Mouse (Mus musculus) ES-E14 (cell line): ENCODE results near the gene Ltbp1. TPM values are rescaled to one million over a fixed set of nuclear protein-coding genes. Genes with fewer than 3 reads are reported as not detected.

Experiments
- DNase-seq: peaks from one replicate; pipeline ENCODE4 v3.0.0-alpha.2; 2013; ENCODE audit warnings: low read depth, low spot score
- H3K27ac ChIP-seq: 2 replicates; pipeline ENCODE4 v1.5.1; 2012; ENCODE audit warnings: low read depth, mild to moderate bottlenecking, low read length, moderate library complexity, mixed read lengths; ENCODE audit not compliant: poor library complexity, insufficient read depth, severe bottlenecking
- H3K36me3 ChIP-seq: 2 replicates; pipeline ENCODE4 v1.6.1; 2012; ENCODE audit warnings: mild to moderate bottlenecking, low read length, moderate library complexity, mixed read lengths; ENCODE audit not compliant: control insufficient read depth, poor library complexity, insufficient read depth, severe bottlenecking
- H3K4me1 ChIP-seq, 2 experiments: fragments of 150-350 bp in 1 of 2; sonication (generic) in 1 of 2; 2 replicates each; pipeline ENCODE4 v1.6.1; 2012; ENCODE audit warnings: low read length in 2 of 2, mild to moderate bottlenecking in 1 of 2, mixed read lengths in 1 of 2; ENCODE audit not compliant: control insufficient read depth in 2 of 2, insufficient read depth in 2 of 2, poor library complexity in 1 of 2
- H3K4me3 ChIP-seq, 2 experiments: fragments of 150-350 bp in 1 of 2; sonication (generic) in 1 of 2; 2 replicates each; pipeline ENCODE4 v1.5.1; 2012; ENCODE audit warnings: low read length in 2 of 2, low read depth in 1 of 2, mild to moderate bottlenecking in 1 of 2, mixed read lengths in 1 of 2; ENCODE audit not compliant: insufficient read depth in 1 of 2, poor library complexity in 1 of 2, severe bottlenecking in 1 of 2
- H3K9ac ChIP-seq: 2 replicates; pipeline ENCODE4 v1.6.1; 2012; ENCODE audit warnings: low read depth, mild to moderate bottlenecking, low read length, mixed read lengths; ENCODE audit not compliant: poor library complexity, insufficient read depth, severe bottlenecking
- H3K9me3 ChIP-seq: fragments of 150-350 bp; sonication (generic); 2 replicates; pipeline ENCODE4 v1.6.1; 2012; ENCODE audit warnings: low read depth, mild to moderate bottlenecking, low read length; ENCODE audit not compliant: control insufficient read depth, insufficient read depth
- CHD2 ChIP-seq: IDR thresholded peaks from 2 replicates; pipeline ENCODE4 v1.6.1; 2014; ENCODE audit warnings: mild to moderate bottlenecking, low read depth, low read length, inconsistent platforms
- HCFC1 ChIP-seq: IDR thresholded peaks from 2 replicates; pipeline ENCODE4 v1.6.1; 2012; ENCODE audit warnings: low read length, inconsistent platforms, borderline replicate concordance; ENCODE audit not compliant: insufficient read depth
- MAFK ChIP-seq: IDR thresholded peaks from 2 replicates; pipeline ENCODE4 v1.6.1; 2014; ENCODE audit warnings: mild to moderate bottlenecking, low read depth, low read length, inconsistent platforms; ENCODE audit not compliant: insufficient read depth
- ZC3H11A ChIP-seq: IDR thresholded peaks from 2 replicates; pipeline ENCODE4 v1.6.1; 2012; ENCODE audit warnings: low read depth, mild to moderate bottlenecking, inconsistent platforms, low read length, borderline replicate concordance
- ZNF384 ChIP-seq: IDR thresholded peaks from 2 replicates; pipeline ENCODE4 v1.6.1; 2012; ENCODE audit warnings: low read depth, low read length, inconsistent platforms
- in situ Hi-C, 2 experiments: fragments of 600-800 bp; cut with MboI; formaldehyde crosslinking; loops; one replicate each; pipeline ENCODE4 v1.15.1; 2025; ENCODE audit warnings: low sequenced_read_pairs in 2 of 2, inconsistent platforms in 1 of 2; ENCODE audit not compliant: unreplicated experiment in 2 of 2
- total RNA-seq: library from RNA; depleted of rRNA; stranded (reverse); fragments of 300-350 nt; gene quantifications from 2 replicates; pipeline ENCODE4 v1.2.3, GENCODE M21; 2012

Gene Ltbp1
- total RNA-seq, 1 experiment: 25.2 TPM

DNA sequence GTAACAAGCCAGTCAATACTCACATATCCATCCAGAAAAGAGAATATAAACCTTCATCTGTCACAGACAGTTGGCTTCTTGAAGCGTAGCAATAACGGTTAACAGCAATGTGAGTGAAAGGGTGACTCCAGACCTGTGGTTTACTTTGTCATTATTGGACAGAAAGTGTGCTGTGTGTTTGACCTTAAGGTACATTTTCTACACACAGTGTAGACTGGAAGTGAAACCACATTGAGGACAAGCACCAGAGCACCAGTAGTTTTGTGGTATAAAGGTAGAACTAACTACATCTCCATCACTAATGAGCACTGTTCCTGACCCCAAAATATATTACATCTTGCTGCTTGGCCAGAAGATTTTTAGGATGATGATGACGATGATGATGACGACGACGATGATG, 326.9 kb downstream of the Ltbp1 start:
- no peaks in the 10 kb centered on the region for H3K36me3 ChIP-seq

DNA sequence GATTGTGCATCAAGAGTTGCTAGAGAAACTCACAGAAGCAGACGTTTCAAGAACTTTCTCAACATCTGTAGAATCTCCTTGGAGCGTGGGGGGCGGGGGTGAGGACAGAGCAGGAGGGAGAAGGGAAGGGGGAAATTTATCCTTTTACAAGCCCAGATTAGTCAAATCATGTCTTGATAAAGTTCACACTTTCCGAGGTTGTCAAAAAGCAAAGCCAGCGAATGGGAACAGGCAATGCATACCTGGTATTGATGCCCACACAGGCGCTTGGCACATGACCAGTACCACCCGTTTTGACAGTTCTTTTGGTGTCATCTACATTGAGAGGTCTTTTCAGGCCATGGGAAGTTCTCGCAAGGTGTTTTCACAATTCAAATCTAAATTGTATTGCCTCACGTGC, 327.6 kb downstream of the Ltbp1 start:
- TF ChIP-seq HCFC1 (no peak), ZC3H11A (no peak), CHD2 (no peak), ZNF384 (no peak), MAFK (no peak)
- no peak for DNase-seq
- Histone ChIP-seq H3K4me3 (no peak overlapping the region), H3K27ac (no peak overlapping the region), H3K9me3 (no peaks in the 10 kb centered on the region), H3K4me1 (no peaks in the 10 kb centered on the region), H3K36me3 (no peaks in the 10 kb centered on the region), H3K9ac (no peak overlapping the region)
- in situ Hi-C loops: no loop called here

More for the DNA sequence above, 326.9 kb downstream of the Ltbp1 start:
- Histone ChIP-seq H3K4me3 (no peak overlapping the region), H3K9ac (no peak overlapping the region), H3K27ac (no peak overlapping the region), H3K9me3 (no peaks in the 10 kb centered on the region), H3K4me1 (no peaks in the 10 kb centered on the region)
- DNase-seq: no peak
- in situ Hi-C loops: no loop called here
- no peak for TF ChIP-seq MAFK
- TF ChIP-seq ZC3H11A: no peak
- no peak for TF ChIP-seq ZNF384
- TF ChIP-seq HCFC1: no peak
- TF ChIP-seq CHD2: no peak

DNA sequence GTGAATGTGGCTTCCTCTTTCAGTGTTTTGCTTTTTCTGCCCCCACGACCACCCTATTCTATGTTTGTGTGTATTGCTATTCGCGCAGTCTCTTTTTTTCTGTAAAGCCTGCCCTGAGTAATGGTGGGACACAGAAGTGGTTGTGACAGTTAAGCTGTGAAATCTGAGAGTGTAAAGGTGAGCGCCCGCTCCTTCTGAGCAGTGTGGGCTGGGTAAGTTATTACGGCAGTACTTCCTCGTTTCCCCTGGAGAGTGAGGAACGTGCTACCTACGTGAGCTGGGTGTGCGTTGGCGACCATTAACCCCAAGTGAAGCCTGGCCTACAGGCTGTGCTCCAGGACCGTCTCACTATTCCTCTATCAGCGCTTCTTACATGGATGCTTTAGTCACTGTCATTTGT, 328.4 kb downstream of the Ltbp1 start:
- in situ Hi-C loops: no loop called here
- no peak for DNase-seq
- Histone ChIP-seq H3K27ac (no peak overlapping the region), H3K4me1 (no peaks in the 10 kb centered on the region), H3K9ac (no peak overlapping the region), H3K9me3 (no peaks in the 10 kb centered on the region), H3K36me3 (no peaks in the 10 kb centered on the region), H3K4me3 (no peak overlapping the region)
- TF ChIP-seq HCFC1 (no peak), MAFK (no peak), CHD2 (no peak), ZNF384 (no peak), ZC3H11A (no peak)

DNA sequence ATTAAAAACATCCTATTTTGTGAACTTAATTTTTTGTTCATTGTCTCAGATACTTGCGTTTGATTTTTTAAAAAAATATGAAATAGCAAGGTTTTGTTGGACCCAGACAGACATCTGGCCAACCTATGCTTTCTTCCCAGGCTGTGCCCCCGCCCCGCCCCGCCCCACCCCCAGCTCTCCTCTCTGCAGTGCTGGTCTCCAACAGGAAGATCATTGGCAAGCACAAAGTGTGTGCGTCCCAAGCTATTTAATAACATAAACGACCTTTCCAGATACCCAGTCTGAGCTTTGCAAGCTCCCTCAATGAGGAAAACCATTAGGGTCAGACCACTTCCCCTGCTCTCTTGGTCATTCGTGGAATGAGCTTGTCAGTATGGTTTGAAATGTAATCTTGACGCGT, 330.3 kb downstream of the Ltbp1 start:
- Histone ChIP-seq H3K9ac (no peak overlapping the region), H3K4me3 (no peak overlapping the region), H3K9me3 (no peaks in the 10 kb centered on the region), H3K36me3 (no peaks in the 10 kb centered on the region), H3K27ac (no peak overlapping the region), H3K4me1 (no peaks in the 10 kb centered on the region)
- in situ Hi-C loops: no loop called here
- TF ChIP-seq ZC3H11A (no peak), MAFK (no peak), HCFC1 (no peak), ZNF384 (no peak), CHD2 (no peak)
- no peak for DNase-seq

DNA sequence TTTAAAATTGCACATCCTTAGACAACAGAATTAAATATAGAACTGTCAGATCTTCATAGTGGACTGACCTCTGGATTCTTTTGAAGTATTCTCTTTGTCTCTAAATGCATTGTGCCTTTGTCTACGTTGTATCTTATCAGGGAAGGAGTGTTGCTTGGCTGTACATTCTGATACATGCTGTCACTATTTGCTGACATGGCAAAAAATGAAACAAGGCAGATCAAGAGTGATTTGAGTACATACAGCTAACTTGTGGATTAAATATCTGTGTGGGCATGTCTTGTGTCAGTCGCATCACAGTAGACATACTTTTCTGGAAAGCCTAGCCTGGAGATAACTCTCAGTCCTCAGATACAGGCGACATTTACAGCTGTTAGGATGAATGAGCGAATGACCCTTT, 335.9 kb downstream of the Ltbp1 start:
- DNase-seq: no peak
- in situ Hi-C loops: no loop called here
- H3K4me3 ChIP-seq: no peak overlapping the region
- no peak for TF ChIP-seq ZC3H11A
- no peak for TF ChIP-seq ZNF384
- peak; percentile 96 for TF ChIP-seq MAFK
- no peak for TF ChIP-seq HCFC1
- TF ChIP-seq CHD2: no peak
- H3K4me1 ChIP-seq: no peaks in the 10 kb centered on the region
- no peak overlapping the region for H3K27ac ChIP-seq
- H3K36me3 ChIP-seq: no peaks in the 10 kb centered on the region
- H3K9ac ChIP-seq: no peak overlapping the region
- no peaks in the 10 kb centered on the region for H3K9me3 ChIP-seq
